Mouse (Mus musculus): ENCODE data around the gene Card10.

- TF ChIP-seq POLR2A (IDR thresholded peaks at IDR 0.05; ENCODE audit: insufficient read depth, low read depth, low read length): no peak
- no peak for TF ChIP-seq CTCF (IDR thresholded peaks at IDR 0.05; ENCODE audit: insufficient read depth, low read depth, low read length)
These were observed 71.0 kb downstream of the Card10 start for GRCm38 (mm10) chr15:78731830-78732229.
